Comparison of ENCODE assay signal across 2 mouse cellular contexts in the genomic region with DNA sequence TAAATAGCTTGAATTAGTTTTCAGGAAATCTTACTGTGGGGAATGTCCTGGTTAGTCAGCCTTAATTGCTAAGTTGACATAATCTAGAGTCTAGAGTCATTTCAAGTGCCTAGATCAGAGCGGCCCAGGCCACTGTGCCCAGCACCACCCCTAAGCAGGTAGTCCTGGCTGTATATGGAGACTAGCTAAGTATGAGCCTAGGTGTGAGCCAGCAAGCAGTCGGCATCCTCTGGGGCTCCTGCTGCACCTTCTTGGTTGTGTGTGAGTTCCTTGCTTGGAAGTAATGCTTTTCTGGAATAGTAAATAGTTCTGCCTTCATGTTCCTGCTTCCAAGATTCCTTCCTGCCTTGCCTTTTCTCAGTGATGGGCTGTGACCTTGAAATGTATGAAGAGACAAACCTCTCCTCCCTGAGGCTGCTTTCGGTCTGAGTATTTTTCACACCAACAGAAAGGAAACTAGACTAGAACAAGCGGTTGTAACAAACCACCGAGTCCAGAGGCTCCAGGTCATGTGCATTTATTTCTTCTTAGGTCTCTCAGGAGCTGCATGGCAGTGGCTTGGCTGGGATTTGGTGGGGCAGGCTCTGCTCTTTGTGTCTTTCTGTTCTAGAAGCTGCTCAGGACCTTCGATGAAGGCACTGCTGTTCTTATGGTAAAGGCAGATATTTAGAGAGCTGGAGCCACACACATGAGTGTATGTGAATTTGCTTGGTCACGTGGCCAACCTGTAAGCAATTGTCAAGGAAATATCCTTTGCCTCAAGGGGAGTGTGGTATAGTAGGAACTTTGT.
TF ChIP-seq lines count a peak whose summit lies in the region.

No protein-coding gene starts in this region.

TF ChIP-seq in C2C12, 6 proteins besides CTCF, POLR2A, EP300 and RAD21:
- TF ChIP-seq FOSL1 (IDR thresholded peaks at IDR 0.05; ENCODE audit: insufficient read depth, low read length, poor library complexity, severe bottlenecking) = no peak
- peak; percentile 59 for TF ChIP-seq USF1 (IDR thresholded peaks at IDR 0.05; ENCODE audit: low read depth)

TF ChIP-seq in myocyte, 11 proteins besides CTCF, POLR2A, EP300 and RAD21:
- TF ChIP-seq CEBPB (IDR thresholded peaks at IDR 0.05; ENCODE audit: insufficient read depth, poor library complexity, severe bottlenecking) = no peak
- peak; percentile 9 for TF ChIP-seq USF1 (IDR thresholded peaks at IDR 0.05; ENCODE audit: low read depth)
